ENCODE assay signal across 12 mouse cellular contexts in genomic region chr9:45961855-45962254, GRCm38 (mm10). TPM values are rescaled to one million over a fixed set of nuclear protein-coding genes. Genes with fewer than 3 reads are reported as not detected.
DNase-seq lines count a peak whose midpoint lies in the region; ATAC-seq lines count a peak whose summit lies in the region.
"Had no signal": no experiment of that assay in that cellular context is flagged by ENCODE, and none has a peak within 500 bp of the region (broad histone marks: within the 10 kb centered on the region; RNA-seq: fewer than 3 reads in every experiment).

No protein-coding gene starts in this region.

- H3K4me3 ChIP-seq in heart, embryonic 12.5 days, result no peak overlapping the region
- H3K4me3 ChIP-seq in macrophage (ENCODE audit: inconsistent target), result no peak overlapping the region
- H3K4me3 ChIP-seq: heart, embryonic 10.5 days; hindbrain, embryonic 13.5 days; midbrain, embryonic 13.5 days had no signal

- no peak for ATAC-seq in heart, embryonic 12.5 days (ENCODE audit: insufficient number of reproducible peaks, low FRiP score)
- ATAC-seq: midbrain, embryonic 13.5 days had no signal

- no peaks in the 10 kb centered on the region for H3K9me3 ChIP-seq in heart, embryonic 12.5 days (replicated peaks)
- H3K9me3 ChIP-seq: heart, embryonic 10.5 days; hindbrain, embryonic 13.5 days; midbrain, embryonic 13.5 days had no signal

- H3K9ac ChIP-seq in heart, embryonic 12.5 days, result no peak overlapping the region
- H3K9ac ChIP-seq: hindbrain, embryonic 13.5 days; midbrain, embryonic 13.5 days had no signal

- 74% methylated on average over 2 of the region's 2 CpGs for WGBS in heart, embryonic 12.5 days
- WGBS in macrophage (ENCODE audit: missing documents), result 9% methylated on average over 2 of the region's 2 CpGs

- no peaks in the 10 kb centered on the region for H3K79me2 ChIP-seq in macrophage (ENCODE audit: inconsistent target)

- H3K4me2 ChIP-seq in heart, embryonic 12.5 days, result no peak overlapping the region
- H3K4me2 ChIP-seq: hindbrain, embryonic 13.5 days; midbrain, embryonic 13.5 days had no signal

- H3K27ac ChIP-seq in heart, embryonic 12.5 days (ENCODE audit: poor library complexity, severe bottlenecking), result no peak overlapping the region
- H3K27ac ChIP-seq in macrophage, result peak overlapping the region; percentile 88
- H3K27ac ChIP-seq: heart, embryonic 10.5 days; hindbrain, embryonic 13.5 days; midbrain, embryonic 13.5 days had no signal

- H3K4me1 ChIP-seq in heart, embryonic 12.5 days (replicated peaks), result peaks cover 23% of the 10 kb centered on the region

- no peaks in the 10 kb centered on the region for H3K27me3 ChIP-seq in heart, embryonic 12.5 days (replicated peaks)
- H3K27me3 ChIP-seq: hindbrain, embryonic 13.5 days; midbrain, embryonic 13.5 days had no signal

- DNase-seq in adrenal gland, adult (ENCODE audit: inconsistent age in 2 of 2, low spot score in 1 of 2), result peak; percentile 64 to 82
- no peak for DNase-seq in adrenal gland, postnatal 25 days
- peak; percentile 34 to 61 for DNase-seq in heart, adult 9 months (ENCODE audit: low spot score in 2 of 2)
- DNase-seq in A20 (ENCODE audit: low read depth, low spot score), result peak; percentile 77
- no peak for DNase-seq in spleen, postnatal 10 days (ENCODE audit: low spot score in 2 of 2)
- DNase-seq in urinary bladder, postnatal 25 days (ENCODE audit: low spot score), result no peak
- DNase-seq: kidney, adult 2 months had no signal

- peaks cover 63% of the 10 kb centered on the region for H3K36me3 ChIP-seq in heart, embryonic 12.5 days
- H3K36me3 ChIP-seq in macrophage (ENCODE audit: inconsistent target), result peaks cover 17% of the 10 kb centered on the region

RNA-seq across cellular contexts. Expression of gene Sidt2, which starts 6.8 kb away (rescaled TPM):
- 286 and 328 TPM in 2 replicates for total RNA-seq in adrenal gland, postnatal 25 days (2021)
- polyA plus RNA-seq in heart, embryonic 12.5 days (2016; fragmentation: Nextera tagmentation; extraction: Ambion mirVana), result 48.5 and 53.5 TPM in 2 replicates
- 100 to 1,000 TPM in 23 of 26 experiments, 10 to 100 TPM in 3; 72.4 to 298 (median 167) TPM for total RNA-seq in macrophage (2018; cell fraction: chromatin; rRNA removed)
- 100 to 1,000 TPM in 13 of 26 experiments, 10 to 100 TPM in 13; 44.5 to 165 (median 81.6) TPM for total RNA-seq in macrophage (2018; cell fraction: cytosol; rRNA removed)
- total RNA-seq in macrophage (2018; cell fraction: nucleus; rRNA removed), result 100 to 1,000 TPM in 13 of 26 experiments, 10 to 100 TPM in 13; 65.9 to 220 (median 115) TPM
- 48.8 to 139 TPM (median 91.4 TPM) in 3 replicates for polyA plus RNA-seq in macrophage (2018)

RNA-seq across cellular contexts. Expression of gene Tagln, which starts 26.0 kb away (rescaled TPM):
- total RNA-seq in adrenal gland, postnatal 25 days (2021), result 51.0 and 70.2 TPM in 2 replicates
- polyA plus RNA-seq in heart, embryonic 12.5 days (2016; fragmentation: Nextera tagmentation; extraction: Ambion mirVana), result 236 and 253 TPM in 2 replicates
- 10 to 100 TPM in 1 of 26 experiments, 1 to 10 TPM in 20, under 1 TPM in 3, not detected in 2; 0.46 to 50.5 (median 2.8) TPM for total RNA-seq in macrophage (2018; cell fraction: chromatin; rRNA removed)
- total RNA-seq in macrophage (2018; cell fraction: cytosol; rRNA removed), result under 1 TPM in 13 of 26 experiments, not detected in 13; 0.10 to 0.48 (median 0.18) TPM
- 1 to 10 TPM in 15 of 26 experiments, under 1 TPM in 6, not detected in 5; 0.38 to 8.2 (median 1.3) TPM for total RNA-seq in macrophage (2018; cell fraction: nucleus; rRNA removed)
- 0.29 to 2.3 TPM in 2 of 3 replicates, not detected in the other for polyA plus RNA-seq in macrophage (2018)

RNA-seq across cellular contexts. Expression of gene Pafah1b2, which starts 50.6 kb away (rescaled TPM):
- 112 and 146 TPM in 2 replicates for total RNA-seq in adrenal gland, postnatal 25 days (2021)
- polyA plus RNA-seq in heart, embryonic 12.5 days (2016; fragmentation: Nextera tagmentation; extraction: Ambion mirVana), result 173 and 175 TPM in 2 replicates
- 10 to 100 TPM; 18.0 to 72.1 (median 46.9) TPM for total RNA-seq in macrophage (2018; cell fraction: chromatin; rRNA removed)
- 10 to 100 TPM; 40.4 to 64.0 (median 54.2) TPM for total RNA-seq in macrophage (2018; cell fraction: cytosol; rRNA removed)
- 10 to 100 TPM; 20.5 to 64.1 (median 40.6) TPM for total RNA-seq in macrophage (2018; cell fraction: nucleus; rRNA removed)
- polyA plus RNA-seq in macrophage (2018), result 39.7 to 51.8 TPM (median 44.3 TPM) in 3 replicates

RNA-seq across cellular contexts. Expression of gene Sik3, which starts 50.8 kb away (rescaled TPM):
- 57.3 and 63.2 TPM in 2 replicates for total RNA-seq in adrenal gland, postnatal 25 days (2021)
- 13.9 and 15.0 TPM in 2 replicates for polyA plus RNA-seq in heart, embryonic 12.5 days (2016; fragmentation: Nextera tagmentation; extraction: Ambion mirVana)
- total RNA-seq in macrophage (2018; cell fraction: chromatin; rRNA removed), result 100 to 1,000 TPM in 1 of 26 experiments, 10 to 100 TPM in 25; 48.0 to 104 (median 68.7) TPM
- 10 to 100 TPM; 28.5 to 38.5 (median 33.2) TPM for total RNA-seq in macrophage (2018; cell fraction: cytosol; rRNA removed)
- total RNA-seq in macrophage (2018; cell fraction: nucleus; rRNA removed), result 100 to 1,000 TPM in 1 of 26 experiments, 10 to 100 TPM in 25; 34.7 to 106 (median 47.5) TPM
- polyA plus RNA-seq in macrophage (2018), result 23.4 to 34.1 TPM (median 27.7 TPM) in 3 replicates

RNA-seq across cellular contexts. Expression of gene Rnf214, which starts 55.1 kb away (rescaled TPM):
- 51.8 and 56.0 TPM in 2 replicates for total RNA-seq in adrenal gland, postnatal 25 days (2021)
- 43.6 and 45.0 TPM in 2 replicates for polyA plus RNA-seq in heart, embryonic 12.5 days (2016; fragmentation: Nextera tagmentation; extraction: Ambion mirVana)
- total RNA-seq in macrophage (2018; cell fraction: chromatin; rRNA removed), result 100 to 1,000 TPM in 18 of 26 experiments, 10 to 100 TPM in 8; 36.2 to 226 (median 145) TPM
- 10 to 100 TPM; 24.4 to 50.7 (median 39.8) TPM for total RNA-seq in macrophage (2018; cell fraction: cytosol; rRNA removed)
- 100 to 1,000 TPM in 5 of 26 experiments, 10 to 100 TPM in 21; 33.3 to 106 (median 74.4) TPM for total RNA-seq in macrophage (2018; cell fraction: nucleus; rRNA removed)
- polyA plus RNA-seq in macrophage (2018), result 17.7 to 39.2 TPM (median 25.2 TPM) in 3 replicates

Comparison
In these comparisons a context has a peak if more than half of its experiments do, and no peak if none do; other contexts are left out.
1. DNase-seq: peak in adrenal gland, adult (2 of 2), heart, adult 9 months (2 of 2) and A20 (single experiment); none in adrenal gland, postnatal 25 days (single experiment), spleen, postnatal 10 days (0 of 2) and urinary bladder, postnatal 25 days (single experiment).
2. RNA of gene Tagln, which starts 26.0 kb away (polyA plus RNA-seq): 236 to 253 TPM in heart, embryonic 12.5 days; 0.29 to 2.3 TPM in macrophage; every median in the first group is over 10 times any median in the second.